Mouse (Mus musculus) ZHBTc4 (cell line): ENCODE measurements around the gene Mau2.

Source experiments
- DNase-seq: peaks from one replicate; pipeline ENCODE4 v3.0.0-alpha.2; 2011; ENCODE audit warnings: low read depth, low spot score

The Mau2 gene

DNA sequence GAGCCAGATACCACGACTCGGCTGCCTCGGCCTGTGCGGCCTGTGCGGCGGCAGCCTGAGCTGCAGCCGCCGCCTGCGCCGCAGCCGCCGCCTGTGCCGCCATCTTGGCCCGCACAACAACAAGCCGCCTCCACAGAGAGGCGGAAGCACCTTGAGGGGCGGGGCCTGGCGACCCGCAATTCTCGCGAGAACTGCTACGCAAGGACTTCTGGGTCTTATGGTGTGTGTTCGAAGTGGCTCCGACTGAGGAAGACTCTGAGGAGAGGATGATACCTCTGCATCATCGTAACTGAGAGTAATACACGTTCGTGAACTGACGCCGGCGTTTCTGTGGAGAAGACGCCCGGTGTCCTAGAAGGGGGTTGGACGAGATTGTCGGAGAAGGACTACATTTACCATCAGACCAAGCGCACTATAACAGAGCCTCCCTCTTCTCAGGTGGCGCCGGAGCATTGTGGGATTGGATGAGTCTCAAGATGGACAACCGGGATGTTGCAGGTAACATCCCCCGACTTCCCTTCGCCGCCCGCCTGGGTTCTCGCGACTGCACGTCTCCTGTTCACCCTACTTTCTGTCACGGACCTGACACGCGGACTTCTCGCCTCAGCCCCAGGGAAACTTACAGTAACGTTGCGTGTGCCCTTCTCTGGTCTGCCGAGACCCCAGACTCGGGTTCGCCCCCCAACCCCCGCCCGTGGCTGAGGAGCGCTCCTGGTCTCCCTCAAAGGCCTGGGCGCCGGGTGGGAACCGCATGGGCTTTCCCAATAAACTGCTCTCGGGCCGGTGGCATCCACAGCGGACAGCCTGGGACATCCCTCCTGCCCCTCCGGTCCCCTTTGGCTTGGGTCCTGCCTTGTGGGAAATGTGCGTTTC lies at the start of gene Mau2, which contains the start of gene Sugp1:
Gene Mau2 (minus strand): TSS at position 152 of the 873 bp plus-strand sequence.
Gene Sugp1 (plus strand): TSS at position 231 of the 873 bp plus-strand sequence.
- DNase-seq, result peak; percentile 98

DNA sequence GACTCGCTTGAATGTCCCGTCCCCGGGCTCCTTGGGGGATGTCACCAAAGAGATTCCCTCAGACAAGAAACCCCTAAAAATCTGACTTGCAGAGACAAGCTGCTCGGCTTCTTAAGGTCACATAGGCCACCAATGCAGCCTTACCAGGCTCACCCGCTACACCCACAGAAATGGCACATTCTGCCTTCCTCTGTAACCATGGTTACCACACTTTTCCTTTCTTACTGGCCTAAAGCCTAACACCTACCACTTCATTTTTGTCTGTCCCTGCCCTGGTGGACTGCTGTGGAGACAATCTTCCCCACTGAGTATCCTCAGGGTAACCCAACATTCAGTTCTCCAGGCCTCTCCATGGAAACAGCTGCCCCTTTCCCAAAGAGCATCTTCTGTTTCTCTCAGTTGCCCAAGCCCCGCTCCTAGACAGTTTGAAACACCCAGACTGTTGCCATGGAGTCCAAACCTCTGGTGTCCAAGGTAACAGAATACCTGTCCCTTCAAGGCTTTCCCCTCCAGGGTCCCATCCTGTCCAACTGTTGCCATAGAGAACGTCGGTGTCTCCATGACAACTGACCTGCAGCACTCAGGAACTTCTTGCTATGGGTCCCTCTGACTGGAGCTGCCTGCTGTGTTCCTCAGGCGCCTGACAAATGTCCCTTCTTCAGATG lies 46.9 kb upstream of the Mau2 start:
- peak; percentile 75 for DNase-seq

DNA sequence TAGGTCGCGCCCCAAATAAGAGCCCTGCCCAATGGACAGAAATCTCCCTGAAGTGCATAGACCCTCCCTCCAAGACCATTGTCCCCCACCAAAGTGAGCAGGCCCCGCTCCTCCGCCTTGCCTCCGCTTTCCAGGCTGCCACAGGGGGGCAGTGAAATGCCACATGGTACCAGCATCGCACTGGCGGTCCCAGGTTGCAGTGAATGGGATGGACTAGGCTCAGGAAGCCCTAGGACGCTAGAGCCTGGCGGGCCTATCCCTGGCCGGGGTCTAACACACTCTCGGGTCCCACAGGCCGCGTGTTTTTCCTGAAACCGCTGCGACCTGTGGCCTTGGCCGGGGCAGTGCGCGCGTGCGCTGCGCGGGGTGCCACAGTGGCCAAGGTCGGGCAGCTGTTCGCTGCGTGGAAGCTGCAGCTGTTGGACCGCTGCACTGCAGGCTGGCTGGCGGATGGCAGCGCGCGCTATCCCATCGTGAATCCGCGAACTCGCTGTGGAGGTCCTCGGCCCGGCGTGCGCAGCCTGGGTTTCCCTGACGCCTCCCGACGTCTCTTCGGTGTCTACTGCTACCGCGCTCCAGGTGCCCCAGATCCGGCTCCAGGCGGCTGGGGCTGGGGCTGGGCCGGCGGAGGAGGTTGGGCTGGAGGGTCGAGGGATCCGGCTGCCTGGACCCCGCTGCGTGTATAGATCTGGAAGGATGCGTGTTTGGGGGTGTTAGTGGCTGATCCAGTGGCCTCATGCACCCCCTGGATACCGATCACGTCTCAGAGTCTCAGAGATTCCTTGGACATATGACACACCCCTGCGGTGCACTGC lies 45.5 kb upstream of the Mau2 start:
- peak; percentile 70 for DNase-seq

DNA sequence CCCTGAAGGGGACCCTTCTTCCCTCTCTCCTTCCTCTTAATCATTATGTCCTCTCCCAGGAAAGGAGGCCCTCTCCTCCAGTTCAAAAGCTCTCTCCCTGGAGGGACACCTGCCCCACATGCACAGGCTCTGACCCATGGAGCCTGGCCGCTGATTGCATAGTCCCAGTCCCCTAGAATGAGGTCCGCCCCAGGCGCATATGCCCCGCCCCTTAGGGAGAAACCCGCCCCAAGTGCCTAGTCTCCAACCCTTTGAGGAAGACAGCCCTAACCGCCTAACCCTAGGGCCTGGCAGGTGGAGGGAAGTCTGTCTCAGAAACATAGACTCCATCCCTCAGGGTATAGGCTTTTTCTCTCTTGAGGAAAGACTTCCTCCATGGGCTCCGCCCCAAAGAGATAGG lies 44.7 kb upstream of the Mau2 start:
- peak; percentile 73 for DNase-seq

DNA sequence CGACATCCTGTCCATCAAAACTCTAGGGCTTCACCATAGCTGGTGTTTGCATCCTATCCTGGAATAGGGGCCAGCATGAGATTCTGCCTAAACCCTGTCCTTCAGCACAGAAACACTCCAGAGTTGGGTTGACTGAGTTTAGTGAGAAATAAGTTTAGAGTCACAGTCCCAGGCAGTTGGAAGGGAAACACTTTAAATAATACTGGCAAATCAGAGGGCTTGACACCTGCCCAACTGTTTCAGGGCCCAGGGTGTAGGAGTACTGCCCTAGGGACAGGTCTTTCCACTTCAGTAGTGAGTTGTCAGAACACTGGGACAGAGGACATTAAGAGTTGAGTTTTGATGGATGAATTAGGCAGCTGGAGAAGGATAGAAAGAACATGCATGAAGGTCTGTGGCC lies 43.6 kb upstream of the Mau2 start:
- DNase-seq, result no peak

DNA sequence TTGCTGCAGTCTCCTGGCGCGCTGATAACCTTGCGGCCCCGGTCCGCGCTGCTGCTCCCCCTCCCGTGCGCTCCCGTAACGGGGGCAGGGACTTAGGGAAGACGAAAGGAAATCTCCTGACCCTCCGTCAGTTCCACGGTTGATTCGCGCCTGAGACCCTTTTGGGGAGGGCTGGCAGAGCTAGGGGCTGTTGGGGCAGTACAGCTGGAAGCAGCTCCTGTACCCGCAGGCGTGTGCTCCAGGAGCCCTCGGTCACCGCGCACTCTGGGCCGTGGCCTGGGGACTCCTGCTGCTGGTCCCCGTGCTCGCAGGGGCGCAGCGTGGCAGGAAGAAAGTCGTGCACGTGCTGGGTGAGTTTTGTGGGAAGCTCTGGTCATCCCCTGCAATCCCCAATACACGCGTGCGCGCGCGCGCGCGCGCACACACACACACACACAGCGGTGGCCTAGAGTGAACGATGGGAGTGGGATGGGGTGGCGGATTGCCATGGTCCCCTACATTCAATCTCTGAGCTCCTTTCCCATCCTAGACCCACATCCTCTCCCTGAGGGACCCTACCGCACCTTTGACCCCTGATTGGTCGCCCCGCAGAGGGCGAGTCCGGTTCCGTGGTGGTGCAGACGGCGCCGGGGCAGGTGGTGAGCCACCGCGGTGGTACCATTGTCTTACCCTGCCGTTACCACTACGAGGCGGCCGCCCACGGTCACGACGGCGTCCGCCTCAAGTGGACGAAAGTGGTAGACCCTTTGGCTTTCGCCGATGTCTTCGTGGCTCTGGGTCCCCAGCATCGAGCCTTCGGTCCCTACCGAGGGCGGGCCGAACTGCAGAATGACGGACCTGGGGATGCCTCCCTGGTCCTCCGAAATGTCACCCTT lies 41.9 kb upstream of the Mau2 start:
- peak; percentile 48 for DNase-seq

DNA sequence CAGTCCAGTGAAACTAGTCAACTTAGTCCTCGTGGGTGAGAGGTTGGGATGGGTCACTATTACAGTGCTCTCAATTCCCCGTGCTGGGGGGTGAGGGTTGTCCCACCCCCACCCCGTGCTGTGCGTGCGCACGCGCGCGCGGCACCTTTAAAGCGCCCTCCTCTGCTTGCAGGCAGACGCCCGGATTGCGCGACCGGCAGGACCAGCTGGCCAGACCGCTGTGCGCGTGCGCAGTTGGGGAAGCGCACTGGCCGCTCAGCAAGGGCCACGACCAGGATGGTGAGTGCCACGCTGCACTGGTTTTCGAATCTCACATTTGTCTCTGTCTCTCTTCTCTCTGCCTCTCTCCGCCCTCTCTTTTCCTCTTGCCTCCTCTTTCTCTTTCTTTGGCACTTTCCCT lies 40.8 kb upstream of the Mau2 start, which contains the start of gene Hapln4:
Gene Hapln4 (plus strand): TSS at position 173 of the 400 bp plus-strand sequence.
- peak; percentile 56 for DNase-seq

DNA sequence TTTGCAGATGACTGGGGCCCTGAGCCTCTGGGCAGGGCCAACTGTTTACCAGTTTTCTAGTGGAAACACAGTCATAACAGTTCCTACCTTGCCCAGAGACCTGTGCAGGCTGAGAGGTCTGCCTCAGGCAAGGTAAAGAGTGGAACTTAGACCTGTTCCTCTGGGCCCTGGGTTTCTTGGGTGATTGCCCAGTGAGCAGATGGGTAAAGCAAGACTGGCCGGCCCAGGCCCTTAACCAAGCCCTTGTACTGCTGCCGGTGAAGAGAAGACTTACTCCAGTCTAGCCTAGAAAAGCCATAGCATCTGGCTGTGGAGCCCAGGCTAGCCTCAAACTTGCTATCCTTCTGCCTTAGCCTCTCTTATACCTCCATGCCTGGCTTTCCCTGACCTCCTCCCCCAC lies 39.4 kb upstream of the Mau2 start:
- DNase-seq, result no peak

DNA sequence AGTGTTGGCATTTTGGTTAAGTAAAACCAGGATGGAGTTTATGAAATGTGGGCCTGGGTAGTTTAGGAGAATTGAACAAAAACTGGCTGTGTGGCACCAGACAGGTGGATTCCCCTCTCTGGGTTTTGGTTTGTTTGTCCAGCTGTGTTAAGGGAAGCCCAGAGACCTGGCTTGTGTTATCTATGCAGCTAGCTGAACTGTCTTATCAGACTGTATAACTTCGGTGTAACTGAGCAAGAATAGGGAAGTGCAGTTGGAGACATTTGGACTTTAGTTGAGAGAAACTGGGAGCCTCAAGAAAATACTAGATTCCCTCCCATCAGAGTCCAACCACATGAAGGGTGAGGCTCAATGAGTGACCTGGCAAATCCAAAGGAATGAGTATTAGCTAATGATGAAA lies 31.1 kb upstream of the Mau2 start:
- no peak for DNase-seq

DNA sequence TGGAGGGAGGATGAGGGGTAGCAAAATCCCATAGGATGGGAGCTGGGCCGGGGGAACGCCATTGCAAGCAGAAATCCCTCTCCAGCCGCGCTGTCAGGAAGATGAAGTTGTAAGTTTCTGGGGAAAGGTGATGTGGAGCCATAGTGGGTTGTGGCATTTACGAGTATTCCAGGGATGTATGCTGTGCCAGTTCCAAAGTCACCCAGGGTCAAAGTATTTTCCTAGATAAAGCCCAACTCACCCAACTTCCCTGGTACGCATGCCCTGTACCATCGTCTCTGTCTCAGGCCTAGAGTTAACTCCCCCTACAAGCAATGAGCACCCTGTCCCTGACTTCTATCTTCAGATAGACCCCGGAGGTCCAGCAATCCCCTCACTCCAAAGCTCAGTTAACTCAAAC lies 30.6 kb upstream of the Mau2 start:
- no peak for DNase-seq

DNA sequence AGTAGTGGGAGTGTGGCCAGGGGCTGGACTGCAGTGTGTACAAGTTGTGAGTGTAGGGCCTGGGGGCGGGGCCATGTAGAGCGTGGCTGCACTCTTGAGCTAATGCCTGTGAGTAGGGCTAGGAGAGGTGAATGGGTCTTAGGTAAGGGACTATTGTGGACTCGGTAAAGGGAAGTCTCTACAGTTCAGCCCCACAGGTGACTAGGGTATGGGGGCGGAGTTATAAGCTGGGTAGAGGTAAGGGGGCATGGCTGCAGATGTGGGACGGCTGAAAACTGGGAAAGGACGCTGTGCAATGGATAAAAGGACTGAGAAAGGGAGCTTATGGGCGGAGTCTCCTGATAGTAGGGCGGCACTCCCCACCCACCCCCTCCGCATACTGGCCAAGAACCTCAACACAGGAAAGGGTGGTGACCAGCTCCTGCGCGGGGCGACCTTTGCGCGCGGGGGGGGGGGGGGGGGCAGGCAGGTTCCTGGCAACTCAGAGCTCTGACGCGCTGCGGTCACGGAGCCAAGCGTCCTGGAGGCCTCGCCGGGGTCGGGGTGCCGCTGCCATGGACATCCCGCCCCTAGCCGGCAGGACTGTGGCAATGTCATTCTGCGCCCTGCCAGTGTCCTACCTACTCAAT lies 30.0 kb upstream of the Mau2 start, which contains the start of gene Tm6sf2:
Gene Tm6sf2 (plus strand): TSS at position 484 of the 629 bp plus-strand sequence.
- peak; percentile 70 for DNase-seq

DNA sequence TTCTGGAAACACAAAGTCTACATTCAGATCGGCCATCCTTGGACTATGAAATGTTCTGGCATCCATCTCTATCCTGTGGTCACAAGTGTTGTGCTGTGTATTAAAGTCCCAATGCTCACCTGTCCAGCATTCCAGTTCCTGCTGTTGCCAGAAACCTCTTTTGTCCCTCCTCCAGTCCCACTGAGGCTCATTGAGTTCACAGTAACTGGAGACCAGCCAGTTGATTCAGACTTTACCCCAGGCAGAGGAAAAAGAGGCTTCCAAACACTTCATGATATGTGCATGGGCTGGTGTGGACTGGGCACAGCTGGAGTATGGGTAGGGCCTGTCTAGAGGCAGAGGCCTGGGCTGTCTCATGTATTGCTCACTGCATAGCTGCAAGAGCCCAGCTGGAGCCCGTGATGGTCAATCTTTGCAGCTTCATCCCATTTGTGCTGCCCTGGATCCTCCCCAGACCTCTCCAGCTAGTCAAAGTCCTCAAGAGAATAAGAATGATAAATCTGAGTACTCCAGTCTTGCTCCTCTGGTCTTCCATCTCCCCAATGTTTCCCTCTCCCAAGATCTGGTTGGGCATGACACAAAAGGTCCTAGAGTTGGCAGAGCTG lies 29.4 kb upstream of the Mau2 start:
- DNase-seq, result no peak

DNA sequence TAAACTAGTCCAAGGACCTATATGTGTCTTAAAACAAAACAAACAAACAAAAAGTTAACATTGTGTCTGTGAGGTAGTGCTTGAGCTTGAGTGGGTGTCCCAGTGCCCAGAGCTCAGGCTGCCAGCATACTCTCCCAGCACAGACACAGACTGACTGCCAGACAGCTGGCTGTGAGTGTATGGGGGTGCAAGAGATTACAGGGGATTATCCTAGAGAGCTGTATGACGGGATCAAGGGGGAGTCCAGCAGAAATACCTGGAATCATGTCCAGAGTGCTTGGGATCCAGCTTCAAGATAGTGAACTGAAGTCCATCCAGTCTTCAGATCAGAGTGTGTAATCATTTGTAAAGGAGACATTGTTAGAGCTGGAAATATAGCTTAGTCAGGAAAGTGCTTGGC lies 15.2 kb upstream of the Mau2 start:
- DNase-seq, result no peak

DNA sequence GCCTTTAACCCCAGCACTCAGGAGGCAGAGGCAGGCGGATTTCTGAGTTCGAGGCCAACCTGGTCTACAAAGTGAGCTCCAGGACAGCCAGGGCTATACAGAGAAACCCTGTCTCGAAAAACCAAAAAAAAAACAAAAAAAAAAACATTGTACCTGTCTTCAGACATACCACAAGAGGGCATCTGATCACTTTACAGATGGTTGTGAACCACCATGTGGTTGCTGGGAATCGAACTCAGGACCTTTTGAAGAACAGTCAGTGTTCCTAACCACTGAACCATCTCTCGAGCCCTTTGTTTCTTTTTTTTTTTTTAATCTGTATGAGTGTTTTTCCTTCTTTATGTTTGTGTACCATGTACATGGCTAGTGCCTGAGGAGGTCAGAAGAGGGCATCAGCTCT lies 7.9 kb upstream of the Mau2 start:
- peak; percentile 29 for DNase-seq

DNA sequence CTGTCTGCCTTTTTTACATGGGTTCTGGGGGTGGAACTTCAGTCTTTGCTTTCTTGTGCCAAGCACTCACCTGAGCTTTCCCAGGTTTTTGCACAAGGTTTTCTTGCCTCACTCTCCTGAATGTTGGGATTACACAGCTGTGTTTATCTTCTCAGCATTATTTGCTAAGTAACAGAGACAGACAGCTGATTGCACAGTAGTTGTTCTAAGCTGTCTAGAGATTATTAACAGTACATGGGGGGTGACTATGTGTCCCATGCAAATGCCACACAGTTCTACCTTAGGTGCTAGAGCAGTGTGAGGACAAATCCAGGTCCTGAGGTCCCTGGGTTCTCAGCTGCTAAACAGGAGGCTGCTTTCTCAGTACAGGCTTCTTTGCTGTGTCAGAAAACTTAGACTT lies 7.1 kb upstream of the Mau2 start:
- no peak for DNase-seq

DNA sequence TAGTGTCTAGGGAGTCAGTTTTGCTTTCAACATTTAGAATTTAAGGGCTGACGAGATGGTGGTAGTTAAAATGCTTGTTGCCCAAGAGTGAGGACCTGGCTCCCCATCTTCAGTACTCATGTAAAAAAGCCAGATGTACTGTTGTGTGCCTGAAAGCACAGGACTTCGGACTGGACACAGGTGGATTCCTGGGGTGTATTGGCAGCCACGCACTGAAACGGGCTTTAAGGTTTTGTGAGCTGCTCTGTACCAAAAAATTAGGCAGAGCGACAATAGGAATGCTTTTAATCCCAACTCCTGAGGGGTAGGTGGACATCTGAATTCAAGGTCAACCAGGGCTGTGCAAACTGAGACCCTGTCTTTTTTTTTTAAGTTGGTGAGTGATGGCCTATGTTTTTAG lies 1.5 kb upstream of the Mau2 start:
- DNase-seq, result no peak

DNA sequence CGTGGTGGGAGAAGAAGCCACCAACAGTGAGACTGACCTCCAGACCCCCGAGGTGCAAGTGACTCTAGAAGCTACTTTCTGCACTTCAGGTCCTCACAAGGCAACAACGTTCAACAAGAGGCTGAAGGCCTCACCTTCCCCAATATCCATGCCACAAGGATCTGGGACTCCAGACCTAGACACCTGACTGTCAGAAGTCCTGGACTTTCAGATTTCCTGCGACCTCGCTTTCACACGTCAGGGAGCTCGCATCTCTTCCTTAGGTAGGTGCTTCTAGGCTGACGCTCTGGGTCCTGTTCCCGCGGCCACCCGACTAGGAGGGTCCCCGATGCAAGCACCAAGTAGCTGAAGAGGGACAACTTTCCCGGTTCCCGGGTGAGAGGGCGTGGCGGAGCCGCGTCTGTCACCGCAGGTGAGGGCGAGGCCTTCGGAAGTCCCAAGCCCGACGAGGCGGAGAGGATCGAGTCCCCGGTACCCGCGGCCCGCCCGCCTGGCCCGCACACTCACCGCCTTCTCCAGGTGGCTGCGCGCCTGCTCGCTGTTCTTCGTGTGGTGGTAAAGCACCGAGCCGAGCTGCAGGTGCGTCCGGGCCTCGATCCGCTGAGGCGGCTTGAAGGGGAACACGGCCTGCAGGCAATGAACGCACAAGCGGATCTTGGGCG lies 518 bp downstream of the Mau2 start:
- no peak for DNase-seq

DNA sequence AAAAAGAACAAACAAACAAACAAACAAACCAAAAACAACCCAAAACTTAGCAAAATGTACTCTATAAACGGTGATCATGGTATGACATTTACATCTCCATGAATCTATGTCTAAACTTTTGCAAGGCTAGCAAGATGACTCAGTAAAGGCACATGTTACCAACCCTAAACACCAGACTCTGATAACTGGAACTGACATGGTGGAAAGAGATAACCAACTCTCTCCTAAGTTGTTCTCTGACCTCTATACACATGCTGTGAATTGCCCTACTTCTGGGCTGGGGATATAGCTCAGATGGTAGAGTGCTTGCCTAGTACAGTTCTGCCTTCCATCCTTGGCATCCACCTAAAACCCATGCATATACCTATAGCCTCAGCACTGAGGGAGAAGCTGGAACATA lies 4.5 kb downstream of the Mau2 start:
- no peak for DNase-seq

DNA sequence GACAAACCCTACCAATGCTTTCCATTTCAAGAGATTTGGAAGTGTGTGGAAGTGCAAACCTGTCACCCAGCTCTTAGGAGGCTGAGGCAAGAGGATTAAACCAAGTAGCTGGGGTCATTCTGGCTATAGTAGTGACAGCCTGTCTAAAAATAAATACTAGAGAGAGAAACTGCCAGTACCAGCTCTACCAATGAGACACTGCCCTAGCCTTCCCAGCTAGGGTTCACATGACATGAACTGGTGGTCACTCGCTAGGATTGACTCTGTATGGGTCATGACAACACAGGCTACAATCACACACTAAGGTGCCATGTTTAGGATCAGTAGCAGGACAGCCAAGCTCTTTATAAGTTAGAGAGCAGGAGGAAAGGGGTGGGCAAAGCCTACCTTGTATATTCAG lies 12.3 kb downstream of the Mau2 start:
- DNase-seq, result no peak

DNA sequence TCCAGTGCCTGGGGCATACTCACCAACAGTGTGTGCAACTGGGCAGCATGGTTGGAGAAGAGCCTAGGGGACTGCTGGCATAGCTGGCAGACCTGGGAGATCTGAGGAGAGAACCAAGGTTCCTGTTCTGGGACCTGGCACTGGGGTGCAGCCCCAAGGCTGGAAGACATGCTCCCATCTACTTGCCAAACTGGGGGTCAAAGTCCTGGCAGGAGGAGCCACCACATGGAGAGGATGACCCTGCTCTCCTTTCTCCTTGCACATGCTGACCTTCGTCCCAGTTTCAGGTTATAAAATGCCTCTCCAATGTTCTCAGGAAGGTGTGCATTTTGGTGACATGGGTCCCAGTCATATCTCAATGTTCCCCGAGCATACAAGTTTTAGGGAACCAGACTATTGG lies 16.4 kb downstream of the Mau2 start:
- no peak for DNase-seq
